Mouse (Mus musculus) neural tube, embryonic 15.5 days (tissue): Measurements from ENCODE around the gene Ran. TPM values are rescaled to one million over a fixed set of nuclear protein-coding genes. Genes with fewer than 3 reads are reported as not detected.

Source experiments
- ATAC-seq: fragments of 200-750 bp; cut with Nextera tagmentation; 2 replicates; pipeline ENCODE4 v1.8.0; 2017; ENCODE audit warnings: mild to moderate bottlenecking, moderate TSS enrichment, moderate library complexity; ENCODE audit not compliant: low FRiP score
- H3K27ac ChIP-seq: fragments of 300-500 bp; sonication (generic); replicated peaks from 2 replicates; pipeline ENCODE4 v1.5.1; 2015; ENCODE audit warnings: mild to moderate bottlenecking, inconsistent platforms
- H3K27me3 ChIP-seq: fragments of 300-500 bp; sonication (generic); replicated peaks from 2 replicates; pipeline ENCODE4 v1.6.1; 2015; ENCODE audit warnings: inconsistent platforms
- H3K36me3 ChIP-seq: fragments of 300-500 bp; sonication (generic); 2 replicates; pipeline ENCODE4 v1.6.1; 2015; ENCODE audit warnings: inconsistent platforms
- H3K4me1 ChIP-seq: fragments of 300-500 bp; sonication (generic); 2 replicates; pipeline ENCODE4 v1.6.1; 2015; ENCODE audit warnings: inconsistent platforms
- H3K4me2 ChIP-seq: fragments of 300-500 bp; sonication (generic); 2 replicates; pipeline ENCODE4 v1.6.1; 2015; ENCODE audit warnings: inconsistent platforms, mild to moderate bottlenecking, moderate library complexity
- H3K4me3 ChIP-seq: fragments of 300-500 bp; sonication (generic); replicated peaks from 2 replicates; pipeline ENCODE4 v1.5.1; 2015; ENCODE audit warnings: mild to moderate bottlenecking, inconsistent platforms
- H3K9ac ChIP-seq: fragments of 300-500 bp; sonication (generic); replicated peaks from 2 replicates; pipeline ENCODE4 v1.6.1; 2015; ENCODE audit warnings: mild to moderate bottlenecking, inconsistent platforms
- H3K9me3 ChIP-seq: fragments of 300-500 bp; sonication (generic); replicated peaks from 2 replicates; pipeline ENCODE4 v1.6.1; 2016; ENCODE audit warnings: inconsistent platforms
- WGBS: fragments of 180-500 bp; shearing (Covaris S2); methylation state at CpG from one replicate; pipeline ENCODE4 v1.1.7; 2015; ENCODE audit warnings: mixed read lengths; 5-methylcytosine and 5-hydroxymethylcytosine counted together
- polyA plus RNA-seq: library from polyadenylated mRNA; unstranded; fragments of >200 nt; fragmentation: Nextera tagmentation; extraction: Ambion mirVana; gene quantifications from 2 replicates; pipeline ENCODE4 v1.2.1, GENCODE M21; 2015

The Ran gene
- polyA plus RNA-seq, 1 experiment from 2014 or later, result 311 TPM

DNA sequence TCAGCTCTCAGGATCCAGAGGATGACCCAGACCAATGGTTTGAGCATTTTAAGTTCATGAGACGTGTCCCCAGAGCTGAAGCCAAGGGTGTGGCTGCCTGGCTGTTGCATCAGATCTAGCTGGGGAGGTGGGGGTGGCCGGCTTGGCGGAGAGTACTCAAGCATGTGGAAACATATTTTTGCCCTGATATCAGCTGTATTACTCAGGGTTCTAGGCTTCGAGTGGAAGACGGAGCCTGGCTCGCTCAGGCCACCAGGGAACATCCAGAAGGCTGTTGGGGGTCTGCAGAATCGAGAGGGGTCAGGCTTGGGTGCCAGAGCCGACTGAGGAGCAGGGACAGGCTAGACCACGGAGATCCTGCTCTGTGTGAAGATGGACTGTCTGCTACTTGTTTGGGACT is 46.1 kb downstream of the Ran start:
- no peak for ATAC-seq
- H3K27me3 ChIP-seq, result no peaks in the 10 kb centered on the region
- no peaks in the 10 kb centered on the region for H3K36me3 ChIP-seq
- WGBS, result 80% methylated on average over 9 of the region's 9 CpGs
- H3K9me3 ChIP-seq, result no peaks in the 10 kb centered on the region
- peaks cover 12% of the 10 kb centered on the region for H3K4me1 ChIP-seq
- no peak overlapping the region for H3K9ac ChIP-seq
- H3K4me3 ChIP-seq, result no peak overlapping the region
- no peak overlapping the region for H3K4me2 ChIP-seq
- no peak overlapping the region for H3K27ac ChIP-seq

DNA sequence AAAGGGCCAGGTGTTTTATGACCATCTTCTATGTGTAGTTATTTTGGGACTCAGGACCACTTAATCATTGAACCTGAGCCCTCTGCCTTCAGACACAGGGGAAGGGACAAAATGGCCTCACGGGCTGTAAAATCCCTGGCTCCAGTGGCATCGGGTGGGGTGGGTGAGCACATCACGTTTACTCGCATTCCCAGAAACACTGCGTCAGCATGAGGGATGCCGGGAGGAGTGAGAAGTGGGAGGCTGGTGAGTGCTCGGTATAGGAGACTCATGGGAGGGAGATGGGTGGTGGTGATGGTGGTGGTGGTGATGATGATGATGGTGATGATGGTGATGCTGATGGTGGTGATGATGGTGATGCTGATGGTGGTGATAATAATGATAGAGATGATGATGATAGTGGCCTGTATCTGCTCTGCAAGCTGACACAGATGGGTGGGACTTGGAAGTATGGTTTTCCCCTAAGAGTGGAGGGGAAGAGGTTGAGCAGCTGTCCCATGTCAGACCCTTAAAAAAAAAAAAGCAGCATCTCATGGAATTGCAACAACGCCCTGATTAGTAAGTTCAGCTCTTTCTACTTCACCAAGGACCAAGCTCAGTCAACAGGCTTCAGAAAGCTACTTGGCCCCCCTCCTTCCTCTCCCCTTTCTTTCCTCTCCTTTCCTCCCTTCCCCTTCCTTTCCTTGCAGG is 46.8 kb downstream of the Ran start:
- Histone ChIP-seq H3K9me3 (no peaks in the 10 kb centered on the region), H3K27me3 (no peaks in the 10 kb centered on the region), H3K4me1 (peaks cover 19% of the 10 kb centered on the region), H3K4me3 (no peak overlapping the region), H3K36me3 (no peaks in the 10 kb centered on the region), H3K4me2 (no peak overlapping the region), H3K9ac (no peak overlapping the region), H3K27ac (no peak overlapping the region)
- WGBS, result 84% methylated on average over 8 of the region's 8 CpGs
- ATAC-seq, result no peak

DNA sequence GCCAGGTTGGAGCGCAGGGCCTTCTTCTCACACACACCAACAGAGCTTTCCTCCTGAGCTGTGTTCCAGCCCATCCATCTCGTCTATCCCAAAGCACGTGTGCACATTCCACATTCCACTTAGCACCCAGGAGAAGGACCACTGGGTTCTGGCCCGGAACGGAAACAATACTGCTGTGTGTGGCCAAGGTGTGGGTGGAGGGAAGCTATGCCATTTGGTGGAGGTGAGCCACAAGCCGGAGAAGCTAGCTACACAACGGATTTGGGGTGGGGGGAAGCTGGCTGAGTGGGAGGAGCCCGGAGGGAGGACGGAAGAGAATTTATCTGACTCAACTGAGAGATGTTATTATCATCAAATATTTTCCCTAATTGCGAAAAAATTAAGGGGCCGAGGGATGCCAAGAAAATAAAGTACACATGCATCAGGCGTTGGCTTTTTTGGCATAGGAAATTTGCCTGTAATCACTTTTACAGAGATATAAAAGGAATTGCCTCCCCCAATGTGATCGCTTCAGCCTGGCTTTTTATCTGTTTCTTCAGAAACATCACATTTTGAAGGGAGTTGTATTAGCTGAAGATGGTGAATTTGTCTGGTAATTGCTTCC is 47.5 kb downstream of the Ran start:
- H3K9me3 ChIP-seq, result no peaks in the 10 kb centered on the region
- H3K36me3 ChIP-seq, result no peaks in the 10 kb centered on the region
- WGBS, result 84% methylated on average over 13 of the region's 13 CpGs
- no peak overlapping the region for H3K4me2 ChIP-seq
- no peak overlapping the region for H3K4me3 ChIP-seq
- no peak for ATAC-seq
- H3K27me3 ChIP-seq, result no peaks in the 10 kb centered on the region
- H3K4me1 ChIP-seq, result peaks cover 26% of the 10 kb centered on the region
- H3K27ac ChIP-seq, result no peak overlapping the region
- H3K9ac ChIP-seq, result no peak overlapping the region

DNA sequence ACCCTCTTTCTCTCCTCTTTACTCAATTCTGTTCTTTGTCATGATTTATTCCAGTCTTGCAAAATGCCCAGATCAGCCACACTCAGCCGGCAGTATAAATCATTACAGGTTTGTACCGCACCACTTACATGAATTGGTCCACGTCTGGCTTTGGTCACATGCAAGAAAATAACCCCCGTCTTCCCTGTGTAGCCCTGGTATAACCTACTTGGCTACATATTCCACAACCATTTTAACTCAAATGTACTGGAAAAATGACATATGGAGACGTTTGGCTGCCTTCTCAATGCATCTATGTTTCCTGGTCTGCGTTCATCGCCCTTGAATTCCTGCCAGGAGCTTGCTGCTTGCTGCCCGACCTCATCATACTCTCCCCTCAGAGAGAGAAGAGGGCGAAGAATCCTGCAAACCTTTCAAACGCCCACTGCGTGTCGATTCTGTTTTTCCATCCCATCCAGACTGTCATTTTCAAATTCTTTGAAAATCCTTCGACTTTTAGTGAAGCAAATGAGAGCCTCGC is 52.0 kb downstream of the Ran start:
- Histone ChIP-seq H3K27me3 (no peaks in the 10 kb centered on the region), H3K4me3 (no peak overlapping the region), H3K9me3 (no peaks in the 10 kb centered on the region), H3K27ac (peak overlapping the region; percentile 28; the same call in 1 of the 2 replicates), H3K4me1 (peaks cover 18% of the 10 kb centered on the region), H3K36me3 (no peaks in the 10 kb centered on the region), H3K9ac (no peak overlapping the region), H3K4me2 (no peak overlapping the region)
- 56% methylated on average over 14 of the region's 14 CpGs for WGBS
- no peak for ATAC-seq

DNA sequence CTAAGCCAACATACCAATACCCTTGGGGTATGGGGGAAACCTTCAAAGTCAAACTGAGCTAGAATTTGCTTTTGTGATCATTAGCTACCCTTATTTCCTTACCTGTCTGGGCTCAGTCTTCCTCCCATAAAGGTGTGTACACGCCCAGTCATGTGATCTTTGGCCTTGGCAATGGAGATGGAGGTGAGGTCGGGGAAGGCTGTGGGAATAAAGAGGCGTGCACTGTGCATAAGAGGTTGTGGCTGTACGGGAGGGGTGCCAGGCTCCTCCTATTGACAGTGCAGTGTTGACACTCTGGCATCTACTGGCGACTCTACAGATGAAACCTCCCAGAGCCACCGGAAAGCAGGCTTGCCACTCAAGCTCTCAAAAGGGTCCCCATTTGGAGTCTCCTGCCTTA is 53.5 kb downstream of the Ran start:
- Histone ChIP-seq H3K4me3 (no peak overlapping the region), H3K9ac (no peak overlapping the region), H3K4me2 (no peak overlapping the region), H3K9me3 (no peaks in the 10 kb centered on the region), H3K27me3 (no peaks in the 10 kb centered on the region), H3K4me1 (peaks cover 18% of the 10 kb centered on the region), H3K36me3 (no peaks in the 10 kb centered on the region), H3K27ac (no peak overlapping the region)
- no peak for ATAC-seq
- WGBS, result 72% methylated on average over 6 of the region's 6 CpGs

Other genes with a start within 250 kb of the Ran start
- 5.8 and 7.0 TPM in 2 replicates for gene Rimbp2, start 66.6 kb upstream of the Ran start, polyA plus RNA-seq
- gene Stx2, start 11.5 kb upstream of the Ran start, polyA plus RNA-seq, result 20.1 and 20.5 TPM in 2 replicates
- 0.38 and 0.69 TPM in 2 replicates for gene Adgrd1, start 76.7 kb downstream of the Ran start, polyA plus RNA-seq